Mouse (Mus musculus): ENCODE results near the gene Stx5a. TPM values are rescaled to one million over a fixed set of nuclear protein-coding genes. Genes with fewer than 3 reads are reported as not detected.

The Stx5a gene
- 33.5 and 37.6 TPM in 2 replicates for polyA plus RNA-seq (2012; ENCODE audit: low replicate concordance)

DNA sequence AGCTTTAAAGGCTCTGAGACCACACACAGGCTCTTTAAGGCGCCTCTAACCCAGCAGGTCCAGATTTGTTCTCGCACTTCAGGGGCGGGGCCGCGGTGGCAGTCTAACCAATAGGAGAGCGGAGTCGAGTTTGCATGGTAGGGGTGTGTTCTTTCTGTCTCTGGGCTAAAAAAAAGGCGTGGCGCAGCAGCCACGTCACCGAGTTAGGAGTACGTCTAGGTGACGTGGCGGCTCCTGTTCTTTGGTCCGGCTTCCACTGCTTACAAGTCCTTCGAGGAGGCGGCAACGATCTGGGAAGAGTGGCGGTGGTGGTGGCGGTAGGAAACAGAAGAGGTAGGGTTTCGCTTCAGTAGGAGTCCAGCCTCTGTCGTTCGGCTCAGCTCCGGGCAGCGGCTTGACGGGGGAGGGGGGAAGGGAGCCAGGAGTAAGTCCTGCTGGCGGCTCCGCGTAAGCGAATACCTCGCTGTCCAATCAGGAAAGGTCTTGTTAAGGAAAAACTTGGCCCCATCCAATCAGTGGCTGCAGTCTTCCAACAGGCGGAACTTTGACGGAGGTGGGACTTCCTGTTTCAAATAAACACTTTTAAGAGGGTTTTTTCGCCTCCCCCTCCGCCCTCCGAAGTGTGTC, at the start of gene Stx5a:
TSS of gene Stx5a (plus strand) at position 171 of the 627 bp plus-strand sequence.

GRCm38 (mm10) chr19:8722907-8723573, 18.2 kb upstream of the Stx5a start, which contains the start of gene Slc3a2:
Gene Slc3a2 (minus strand): TSS chr19:8723369.

DNA sequence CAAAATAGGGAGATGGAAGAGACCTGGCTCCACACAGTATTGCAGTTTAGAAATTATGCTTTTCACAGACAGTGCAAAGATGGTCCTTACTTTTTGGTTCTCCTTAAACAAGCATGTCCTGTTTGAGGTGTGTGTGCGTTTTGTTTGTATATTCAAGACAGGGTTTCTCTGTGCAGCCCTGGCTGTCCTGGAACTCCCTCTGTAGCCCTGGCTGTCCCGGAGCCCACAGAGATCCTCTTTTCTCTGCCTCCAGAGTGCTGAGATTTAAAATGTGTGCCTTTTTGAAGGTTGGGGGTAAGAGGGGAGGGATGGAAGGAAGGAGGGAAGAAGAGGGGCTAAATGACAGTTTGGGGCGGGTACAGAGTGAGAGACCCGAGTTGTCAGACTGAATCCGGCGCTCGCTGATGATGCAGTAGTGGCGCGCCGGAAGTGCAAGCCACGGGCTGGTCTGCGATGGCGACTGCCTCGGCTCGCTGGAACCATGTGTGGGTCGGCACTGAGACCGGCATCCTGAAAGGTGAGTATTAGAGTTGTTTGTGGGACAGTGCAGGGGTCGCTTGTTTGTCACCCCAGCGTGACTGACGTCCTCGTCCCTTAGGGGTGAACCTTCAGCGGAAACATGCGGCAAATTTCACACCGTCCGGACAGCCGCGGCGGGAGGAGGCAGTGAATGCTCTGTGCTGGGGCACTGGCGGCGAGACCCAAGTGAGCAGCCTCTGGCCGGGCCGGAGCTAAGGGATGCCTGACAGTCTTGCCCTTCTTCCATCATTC, 5.6 kb upstream of the Stx5a start, which contains the start of gene Wdr74:
TSS of gene Wdr74 (plus strand) at position 439 of the 771 bp plus-strand sequence.

DNA sequence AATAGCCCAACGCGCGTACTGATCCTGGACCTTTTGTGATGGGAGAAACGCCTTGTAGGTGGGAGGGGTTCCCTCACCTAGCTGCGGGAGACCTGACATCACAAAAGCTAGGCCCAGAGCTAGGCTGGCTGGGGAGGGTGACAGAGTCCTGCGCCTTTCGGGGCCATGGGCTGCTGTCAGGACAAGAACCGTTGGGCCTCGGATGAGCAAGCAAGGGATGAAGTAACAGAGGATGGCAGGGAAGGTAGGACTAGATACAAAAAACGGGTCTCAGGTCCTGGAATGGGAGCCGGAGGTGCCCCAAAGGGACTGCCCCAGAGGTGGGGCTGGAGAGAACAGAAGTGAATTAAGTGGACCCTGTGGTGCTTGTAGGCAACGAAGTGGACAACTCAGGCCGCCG, 610 bp upstream of the Stx5a start, which contains the start of gene 1700092M07Rik:
TSS of gene 1700092M07Rik (plus strand) at position 116 of the 400 bp plus-strand sequence.

GRCm38 (mm10) chr19:8756635-8757387, 15.6 kb downstream of the Stx5a start, which contains the start of gene Nxf1:
Gene Nxf1 (plus strand): TSS chr19:8757073.

DNA sequence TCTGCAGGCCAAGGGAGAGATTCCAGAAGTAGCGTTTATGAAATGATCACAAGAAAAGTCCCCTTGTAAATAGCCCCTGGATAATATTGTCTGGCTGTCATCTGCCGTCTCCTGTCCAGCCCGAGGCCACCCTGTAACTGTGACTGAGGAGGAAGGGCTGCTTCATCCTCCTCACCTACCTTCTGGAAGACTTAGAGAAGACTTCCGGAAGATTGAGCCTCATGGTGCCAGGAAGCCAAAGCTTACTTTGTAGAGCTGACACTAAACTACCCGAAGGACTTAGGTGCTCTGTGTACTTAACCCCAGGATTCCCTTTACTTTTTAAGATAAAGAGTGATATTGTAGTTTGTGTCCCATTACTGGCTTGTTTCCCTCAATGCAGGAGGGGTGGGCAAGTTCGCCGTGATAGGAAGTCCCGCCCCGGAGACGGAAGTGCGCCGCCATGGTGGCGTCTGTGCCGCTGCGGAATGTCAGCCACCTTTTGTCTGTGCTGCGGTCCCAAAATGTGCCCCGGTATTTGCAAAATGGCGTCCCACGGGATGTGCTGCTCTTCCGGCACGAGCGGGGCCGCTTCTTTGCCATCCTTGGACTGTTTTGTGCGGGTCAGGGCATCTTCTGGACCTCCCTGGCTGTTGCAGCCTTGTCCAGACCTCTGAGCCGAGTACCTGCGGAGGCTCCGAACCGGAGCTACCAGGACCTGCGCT, 29.5 kb downstream of the Stx5a start, which contains the start of gene Tmem223:
TSS of gene Tmem223 (plus strand) at position 430 of the 704 bp plus-strand sequence.

DNA sequence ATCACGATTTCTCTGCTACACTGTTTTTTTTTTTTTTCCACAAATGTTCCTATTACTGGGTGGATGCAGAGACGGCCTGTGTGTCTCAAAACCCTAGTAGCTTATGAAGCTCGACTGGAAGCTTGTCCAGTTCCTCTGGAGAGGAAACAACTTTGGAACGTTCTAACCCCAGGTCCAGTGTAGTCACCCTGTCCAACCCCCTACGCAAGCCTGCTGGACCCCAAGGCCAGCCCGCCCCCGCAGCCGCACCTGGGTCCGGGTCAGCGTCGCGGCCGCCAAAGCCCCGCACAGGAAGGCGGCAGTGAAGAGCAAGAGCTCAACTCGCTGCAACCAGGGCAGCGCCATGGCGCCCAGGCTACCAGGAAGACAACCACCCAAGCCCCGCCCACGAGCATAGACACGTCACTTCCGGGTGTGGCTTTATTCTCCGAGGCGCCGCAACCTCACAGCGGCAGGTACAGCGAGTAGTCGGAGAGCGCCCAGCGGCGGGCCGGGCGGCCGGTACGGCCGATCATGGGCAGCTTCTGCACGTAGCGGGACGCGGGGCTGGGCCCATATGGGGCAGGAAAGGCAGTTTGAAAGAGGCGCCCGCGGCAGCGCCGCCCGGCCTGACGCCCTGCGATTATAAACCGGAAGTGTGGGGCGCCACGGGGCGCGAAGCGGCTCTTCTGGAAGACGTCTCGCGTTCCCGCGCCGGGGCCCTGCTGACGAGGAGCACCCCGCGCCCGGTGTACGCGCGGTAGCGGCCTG, 33.0 kb downstream of the Stx5a start, which contains the start of gene Tmem179b:
TSS of gene Tmem179b (minus strand) at position 382 of the 750 bp plus-strand sequence.

DNA sequence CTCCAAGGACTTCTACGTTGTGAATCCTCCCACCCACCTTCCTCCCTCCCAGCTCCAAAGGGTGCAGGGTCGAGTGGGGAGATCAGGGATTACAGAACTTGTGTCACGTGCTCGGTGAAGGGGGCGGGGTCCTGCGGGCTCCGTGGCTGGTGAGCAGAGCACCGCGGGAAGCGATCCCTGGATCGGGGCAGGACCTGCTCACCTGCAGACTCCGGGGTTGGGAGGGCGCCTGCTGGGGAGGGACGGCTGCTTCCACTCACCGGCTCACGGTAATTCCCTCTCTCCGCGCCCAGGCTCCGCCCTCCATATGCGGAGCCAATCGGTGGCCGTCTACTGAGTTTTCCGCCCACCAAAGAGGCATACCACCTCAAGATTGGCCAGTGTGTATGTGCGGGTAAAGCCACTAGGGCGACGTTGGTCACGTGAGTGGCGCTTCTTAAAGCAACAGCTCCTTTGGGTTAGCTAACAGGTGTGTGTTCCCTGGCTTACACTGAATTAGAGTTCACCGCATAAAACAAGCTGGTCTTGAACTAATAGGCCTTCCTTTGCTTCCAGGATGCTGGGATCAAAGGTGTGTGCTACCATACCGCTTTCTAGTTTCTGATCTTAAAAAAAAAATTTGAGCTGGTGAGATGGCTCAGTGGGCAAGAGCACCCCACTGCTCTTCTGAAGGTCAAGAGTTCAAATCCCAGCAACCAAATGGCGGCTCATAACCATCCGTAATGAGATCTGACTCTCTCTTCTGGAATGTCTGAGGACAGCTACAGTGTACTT, 45.0 kb downstream of the Stx5a start, which contains the start of gene Taf6l:
TSS of gene Taf6l (minus strand) at position 410 of the 774 bp plus-strand sequence.

GRCm38 (mm10) chr19:8798264-8798946, 57.2 kb downstream of the Stx5a start, which contains the start of gene Polr2g:
Gene Polr2g (minus strand): TSS chr19:8798577.

GRCm38 (mm10) chr19:8802130-8802821, 61.1 kb downstream of the Stx5a start, which contains the start of gene Zbtb3:
Gene Zbtb3 (plus strand): TSS chr19:8802555.

Other genes with a start within 250 kb of the Stx5a start
- not detected in 2 replicates for gene Slc22a8, start 150.2 kb upstream of the Stx5a start, polyA plus RNA-seq (2012; ENCODE audit: low replicate concordance)
- not detected in 2 replicates for gene Slc22a6, start 123.4 kb upstream of the Stx5a start, polyA plus RNA-seq (2012; ENCODE audit: low replicate concordance)
- not detected in 2 replicates for gene Chrm1, start 77.6 kb upstream of the Stx5a start, polyA plus RNA-seq (2012; ENCODE audit: low replicate concordance)
- 87.6 and 107 TPM in 2 replicates for gene Slc3a2, start 18.0 kb upstream of the Stx5a start, polyA plus RNA-seq (2012; ENCODE audit: low replicate concordance)
- gene Wdr74, start 5.6 kb upstream of the Stx5a start, polyA plus RNA-seq (2012; ENCODE audit: low replicate concordance): 14.1 and 19.6 TPM in 2 replicates
- 0.47 TPM in 1 of 2 replicates, not detected in the other for gene 1700092M07Rik, start 695 bp upstream of the Stx5a start, polyA plus RNA-seq (2012; ENCODE audit: low replicate concordance)
- 85.7 and 111 TPM in 2 replicates for gene Nxf1, start 15.7 kb downstream of the Stx5a start, polyA plus RNA-seq (2012; ENCODE audit: low replicate concordance)
- gene Tmem223, start 29.6 kb downstream of the Stx5a start, polyA plus RNA-seq (2012; ENCODE audit: low replicate concordance): 40.2 and 65.2 TPM in 2 replicates
- gene Tmem179b, start 33.1 kb downstream of the Stx5a start, polyA plus RNA-seq (2012; ENCODE audit: low replicate concordance): 27.4 and 93.5 TPM in 2 replicates
- 18.5 and 32.1 TPM in 2 replicates for gene Taf6l, start 45.0 kb downstream of the Stx5a start, polyA plus RNA-seq (2012; ENCODE audit: low replicate concordance)
- 6.5 and 12.8 TPM in 2 replicates for gene Polr2g, start 57.2 kb downstream of the Stx5a start, polyA plus RNA-seq (2012; ENCODE audit: low replicate concordance)
- 1.5 and 2.5 TPM in 2 replicates for gene Zbtb3, start 61.1 kb downstream of the Stx5a start, polyA plus RNA-seq (2012; ENCODE audit: low replicate concordance)
- gene Ttc9c, start 77.9 kb downstream of the Stx5a start, polyA plus RNA-seq (2012; ENCODE audit: low replicate concordance): 6.1 and 6.4 TPM in 2 replicates
- 83.1 and 207 TPM in 2 replicates for gene Hnrnpul2, start 78.6 kb downstream of the Stx5a start, polyA plus RNA-seq (2012; ENCODE audit: low replicate concordance)
- gene AC129217.1, start 88.4 kb downstream of the Stx5a start, polyA plus RNA-seq (2012; ENCODE audit: low replicate concordance): 71.4 and 191 TPM in 2 replicates
- gene Bscl2, start 96.1 kb downstream of the Stx5a start, polyA plus RNA-seq (2012; ENCODE audit: low replicate concordance): 65.8 and 85.4 TPM in 2 replicates
- 0.07 and 0.16 TPM in 2 replicates for gene Gng3, start 97.8 kb downstream of the Stx5a start, polyA plus RNA-seq (2012; ENCODE audit: low replicate concordance)
- 0.12 TPM in 1 of 2 replicates, not detected in the other for gene Lrrn4cl, start 109.4 kb downstream of the Stx5a start, polyA plus RNA-seq (2012; ENCODE audit: low replicate concordance)
- 106 and 169 TPM in 2 replicates for gene Ubxn1, start 130.1 kb downstream of the Stx5a start, polyA plus RNA-seq (2012; ENCODE audit: low replicate concordance)
- 39.7 and 52.0 TPM in 2 replicates for gene Uqcc3, start 139.5 kb downstream of the Stx5a start, polyA plus RNA-seq (2012; ENCODE audit: low replicate concordance)
- 0.17 and 0.48 TPM in 2 replicates for gene Lbhd1, start 142.3 kb downstream of the Stx5a start, polyA plus RNA-seq (2012; ENCODE audit: low replicate concordance)
- not detected in 2 replicates for gene Gm49403, start 142.5 kb downstream of the Stx5a start, polyA plus RNA-seq (2012; ENCODE audit: low replicate concordance)
- gene 1810009A15Rik, start 147.4 kb downstream of the Stx5a start, polyA plus RNA-seq (2012; ENCODE audit: low replicate concordance): 10.0 and 58.5 TPM in 2 replicates
- gene Gm49416, start 147.5 kb downstream of the Stx5a start, polyA plus RNA-seq (2012; ENCODE audit: low replicate concordance): 5.1 TPM in 1 of 2 replicates, not detected in the other
- 30.0 and 30.8 TPM in 2 replicates for gene Ints5, start 151.6 kb downstream of the Stx5a start, polyA plus RNA-seq (2012; ENCODE audit: low replicate concordance)
- gene Ganab, start 156.7 kb downstream of the Stx5a start, polyA plus RNA-seq (2012; ENCODE audit: low replicate concordance): 45.2 and 49.2 TPM in 2 replicates
- gene B3gat3, start 179.0 kb downstream of the Stx5a start, polyA plus RNA-seq (2012; ENCODE audit: low replicate concordance): 169 and 181 TPM in 2 replicates
- gene Rom1, start 187.9 kb downstream of the Stx5a start, polyA plus RNA-seq (2012; ENCODE audit: low replicate concordance): 13.0 and 33.9 TPM in 2 replicates
- gene Eml3, start 188.1 kb downstream of the Stx5a start, polyA plus RNA-seq (2012; ENCODE audit: low replicate concordance): 90.5 and 184 TPM in 2 replicates
- 55.2 and 56.3 TPM in 2 replicates for gene Mta2, start 200.5 kb downstream of the Stx5a start, polyA plus RNA-seq (2012; ENCODE audit: low replicate concordance)
- 33.0 and 33.4 TPM in 2 replicates for gene Tut1, start 212.4 kb downstream of the Stx5a start, polyA plus RNA-seq (2012; ENCODE audit: low replicate concordance)
- gene Eef1g, start 225.6 kb downstream of the Stx5a start, polyA plus RNA-seq (2012; ENCODE audit: low replicate concordance): 21.6 and 58.7 TPM in 2 replicates
- 112 and 248 TPM in 2 replicates for gene Ahnak, start 247.9 kb downstream of the Stx5a start, polyA plus RNA-seq (2012; ENCODE audit: low replicate concordance)